Mouse (Mus musculus) intestine, embryonic 14.5 days (tissue): ENCODE data around the gene Gm28729. TPM values are rescaled to one million over a fixed set of nuclear protein-coding genes. Genes with fewer than 3 reads are reported as not detected.
"Not testable (repeated sequence)": the region's sequence is repeated elsewhere in the genome, so short reads cannot be mapped to it uniquely, and the experiment has no call there.

Source experiments
- ATAC-seq: fragments of 200-750 bp; cut with Nextera tagmentation; replicated peaks from 2 replicates; pipeline ENCODE4 v1.8.0; 2017; ENCODE audit warnings: low read depth, moderate number of reproducible peaks, moderate TSS enrichment, moderate library complexity; ENCODE audit not compliant: low FRiP score, low TSS enrichment
- DNase-seq: peaks from one replicate; pipeline ENCODE4 v3.0.0-alpha.2; 2018; ENCODE audit warnings: low spot score
- H3K27ac ChIP-seq: fragments of 300-500 bp; sonication (generic); 2 replicates; pipeline ENCODE4 v1.5.1; 2014; ENCODE audit warnings: low read depth, mild to moderate bottlenecking, control low read depth
- H3K27me3 ChIP-seq: fragments of 300-500 bp; sonication (generic); replicated peaks from 2 replicates; pipeline ENCODE4 v1.6.1; 2014; ENCODE audit warnings: low read length, control low read depth; ENCODE audit not compliant: control insufficient read depth, insufficient read depth
- H3K36me3 ChIP-seq: fragments of 300-500 bp; sonication (generic); 2 replicates; pipeline ENCODE4 v1.6.1; 2014; ENCODE audit warnings: low read length, control low read depth; ENCODE audit not compliant: control insufficient read depth, insufficient read depth
- H3K4me1 ChIP-seq: fragments of 300-500 bp; sonication (generic); replicated peaks from 2 replicates; pipeline ENCODE4 v1.6.1; 2014; ENCODE audit warnings: low read length, control low read depth, mixed read lengths; ENCODE audit not compliant: control insufficient read depth, insufficient read depth
- H3K4me2 ChIP-seq: fragments of 300-500 bp; sonication (generic); 2 replicates; pipeline ENCODE4 v1.6.1; 2014; ENCODE audit warnings: low read length
- H3K4me3 ChIP-seq: fragments of 300-500 bp; sonication (generic); 2 replicates; pipeline ENCODE4 v1.5.1; 2014; ENCODE audit warnings: low read depth, low read length, control low read depth, mixed read lengths
- H3K9ac ChIP-seq: fragments of 300-500 bp; sonication (generic); 2 replicates; pipeline ENCODE4 v1.6.1; 2014; ENCODE audit warnings: mild to moderate bottlenecking, low read length
- H3K9me3 ChIP-seq: fragments of 300-500 bp; sonication (generic); 2 replicates; pipeline ENCODE4 v1.6.1; 2016; ENCODE audit warnings: low read length, control low read depth; ENCODE audit not compliant: control insufficient read depth
- WGBS: fragments of 180-500 bp; shearing (Covaris S2); extraction: QIAGEN DNeasy Blood & Tissue Kit; methylation state at CpG from one replicate; pipeline ENCODE4 v1.1.7; 2014; 5-methylcytosine and 5-hydroxymethylcytosine counted together
- polyA plus RNA-seq: library from polyadenylated mRNA; unstranded; fragments of >200 nt; fragmentation: Nextera tagmentation; extraction: Ambion mirVana; gene quantifications from 2 replicates; pipeline ENCODE4 v1.2.1, GENCODE M21; 2014

Gm28729 gene
- polyA plus RNA-seq, 1 experiment from 2014 or later: not detected

DNA sequence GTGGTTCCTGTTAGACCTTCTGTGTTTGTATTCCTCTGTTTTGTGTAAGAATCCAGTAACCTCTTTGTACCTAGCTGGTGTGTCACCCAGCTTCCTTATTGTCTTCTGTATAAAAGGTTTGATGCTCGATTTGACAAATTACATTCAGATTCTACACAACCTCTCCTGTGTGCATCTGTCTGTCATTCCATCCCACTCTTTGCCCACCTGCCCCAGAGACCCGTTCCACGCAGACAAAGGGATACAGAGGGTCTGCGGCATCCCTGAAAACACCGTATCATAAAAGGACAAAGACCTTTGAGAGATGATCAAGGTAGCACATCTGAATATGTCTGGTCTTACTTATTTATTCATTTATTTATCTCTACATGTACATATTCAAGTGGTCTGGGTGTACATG, 37.2 kb downstream of the Gm28729 start:
- H3K27me3 ChIP-seq, DNase-seq, H3K27ac ChIP-seq, ATAC-seq, H3K4me2 ChIP-seq, H3K4me1 ChIP-seq, H3K9me3 ChIP-seq, H3K4me3 ChIP-seq, H3K9ac ChIP-seq, H3K36me3 ChIP-seq: not testable (repeated sequence)
- 96% methylated on average over 5 of the region's 5 CpGs for WGBS

GRCm38 (mm10) chr9:96483648-96484047, 41.4 kb downstream of the Gm28729 start:
- H3K36me3 ChIP-seq: no peaks in the 10 kb centered on the region
- no peak overlapping the region for H3K9ac ChIP-seq
- no peak for DNase-seq
- 70% methylated on average over 2 of the region's 2 CpGs for WGBS
- H3K27ac ChIP-seq: no peak overlapping the region
- no peaks in the 10 kb centered on the region for H3K27me3 ChIP-seq
- no peaks in the 10 kb centered on the region for H3K9me3 ChIP-seq
- H3K4me1 ChIP-seq: no peaks in the 10 kb centered on the region
- H3K4me3 ChIP-seq: no peak overlapping the region
- ATAC-seq: no peak
- H3K4me2 ChIP-seq: no peak overlapping the region

GRCm38 (mm10) chr9:96483028-96483427, 42.0 kb downstream of the Gm28729 start:
- H3K27ac ChIP-seq: no peak overlapping the region
- H3K9me3 ChIP-seq: no peaks in the 10 kb centered on the region
- H3K4me2 ChIP-seq: no peak overlapping the region
- no peaks in the 10 kb centered on the region for H3K36me3 ChIP-seq
- ATAC-seq (no peak), DNase-seq (no peak)
- no peak overlapping the region for H3K4me3 ChIP-seq
- H3K4me1 ChIP-seq: no peaks in the 10 kb centered on the region
- H3K27me3 ChIP-seq: no peaks in the 10 kb centered on the region
- WGBS: 69% methylated on average over 3 of the region's 3 CpGs
- H3K9ac ChIP-seq: no peak overlapping the region

GRCm38 (mm10) chr9:96478071-96478888, 46.8 kb downstream of the Gm28729 start, which contains the start of gene Rnf7:
Rnf7 (minus strand) TSS chr9:96478675.
- no peaks in the 10 kb centered on the region for H3K9me3 ChIP-seq
- peaks cover 15% of the 10 kb centered on the region for H3K36me3 ChIP-seq
- no peaks in the 10 kb centered on the region for H3K27me3 ChIP-seq
- peak within 1 kb of the TSS; percentile 84 for H3K4me2 ChIP-seq
- peaks cover 6% of the 10 kb centered on the region; the same call in 1 of the 2 replicates for H3K4me1 ChIP-seq
- peak within 1 kb of the TSS; percentile 72 for H3K4me3 ChIP-seq
- 1% methylated on average over 71 of the region's 74 CpGs for WGBS
- peak within 1 kb of the TSS; percentile 80 for H3K27ac ChIP-seq
- DNase-seq: peak; percentile 99
- H3K9ac ChIP-seq: peak within 1 kb of the TSS; percentile 77
- ATAC-seq: peak; percentile 98

DNA sequence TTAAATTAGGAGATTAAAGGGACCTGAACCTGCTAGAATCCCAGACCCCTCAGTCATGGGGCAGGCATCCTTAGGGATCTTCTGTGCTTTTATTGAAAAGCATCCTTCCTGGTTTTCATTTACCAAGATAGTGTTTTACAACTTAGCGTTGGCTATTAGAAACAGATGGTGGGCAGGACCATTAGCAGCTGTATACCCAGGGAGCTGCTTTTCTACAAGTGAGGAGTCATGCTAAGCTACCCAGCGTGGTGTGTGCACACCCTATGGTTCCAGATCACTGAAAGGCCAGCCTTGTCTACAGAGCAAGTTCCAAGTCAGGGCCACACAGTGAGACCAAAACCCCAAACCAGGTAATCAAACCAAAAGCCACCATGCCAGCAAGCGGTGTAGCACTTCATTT, 52.7 kb downstream of the Gm28729 start:
- no peaks in the 10 kb centered on the region for H3K9me3 ChIP-seq
- H3K27ac ChIP-seq: no peak overlapping the region
- H3K36me3 ChIP-seq: peaks cover 39% of the 10 kb centered on the region
- DNase-seq: no peak
- H3K27me3 ChIP-seq: no peaks in the 10 kb centered on the region
- peaks cover 6% of the 10 kb centered on the region; the same call in 1 of the 2 replicates for H3K4me1 ChIP-seq
- no peak overlapping the region for H3K4me3 ChIP-seq
- H3K4me2 ChIP-seq: no peak overlapping the region
- H3K9ac ChIP-seq: no peak overlapping the region
- WGBS: 85% methylated on average over 3 of the region's 3 CpGs
- no peak for ATAC-seq

GRCm38 (mm10) chr9:96471681-96472080, 53.4 kb downstream of the Gm28729 start:
- not testable (repeated sequence) for H3K27me3 ChIP-seq, H3K9me3 ChIP-seq, ATAC-seq

GRCm38 (mm10) chr9:96470266-96470974, 54.6 kb downstream of the Gm28729 start:
- peaks cover 40% of the 10 kb centered on the region for H3K36me3 ChIP-seq
- DNase-seq: no peak

More at GRCm38 (mm10) chr9:96471681-96472080, 53.4 kb downstream of the Gm28729 start:
- H3K4me2 ChIP-seq, H3K4me1 ChIP-seq, H3K27ac ChIP-seq, DNase-seq, H3K9ac ChIP-seq, H3K4me3 ChIP-seq: not testable (repeated sequence)
- 89% methylated on average over 4 of the region's 4 CpGs for WGBS
- peaks cover 41% of the 10 kb centered on the region for H3K36me3 ChIP-seq

GRCm38 (mm10) chr9:96469556-96470265, 55.4 kb downstream of the Gm28729 start:
- H3K27me3 ChIP-seq: no peaks in the 10 kb centered on the region
- WGBS: 60% methylated on average over 8 of the region's 8 CpGs
- no peak overlapping the region for H3K4me2 ChIP-seq
- no peak overlapping the region for H3K4me3 ChIP-seq
- no peak overlapping the region for H3K27ac ChIP-seq
- DNase-seq (no peak), ATAC-seq (no peak)
- no peak overlapping the region for H3K9ac ChIP-seq
- peaks cover 39% of the 10 kb centered on the region for H3K36me3 ChIP-seq
- no peaks in the 10 kb centered on the region for H3K9me3 ChIP-seq
- H3K4me1 ChIP-seq: 0 out of 2 replicates have a peak, but pooled peaks cover 2% of the 10 kb centered on the region

More at GRCm38 (mm10) chr9:96470266-96470974, 54.6 kb downstream of the Gm28729 start:
- H3K4me2 ChIP-seq: no peak overlapping the region
- no peaks in the 10 kb centered on the region for H3K9me3 ChIP-seq
- no peak overlapping the region for H3K9ac ChIP-seq
- H3K4me3 ChIP-seq: no peak overlapping the region
- WGBS: 95% methylated on average over 8 of the region's 8 CpGs
- H3K27ac ChIP-seq: no peak overlapping the region
- 0 out of 2 replicates have a peak, but pooled peaks cover 2% of the 10 kb centered on the region for H3K4me1 ChIP-seq
- ATAC-seq: no peak
- H3K27me3 ChIP-seq: no peaks in the 10 kb centered on the region
